15 mouse cellular contexts compared by ENCODE assay signal in genomic region chr4:22392777-22393473, GRCm38 (mm10). TPM values are rescaled to one million over a fixed set of nuclear protein-coding genes. Genes with fewer than 3 reads are reported as not detected.
DNase-seq lines count a peak whose midpoint lies in the region; ATAC-seq and TF ChIP-seq lines count a peak whose summit lies in the region.
"Had no signal": no experiment of that assay in that cellular context is flagged by ENCODE, and none has a peak within 500 bp of the region (broad histone marks: within the 10 kb centered on the region; RNA-seq: fewer than 3 reads in every experiment).

No protein-coding gene starts in this region.

- no peak overlapping the region for H3K4me2 ChIP-seq in midbrain, embryonic 12.5 days (replicated peaks)
- H3K4me2 ChIP-seq in forebrain, postnatal 0 days (ENCODE audit: low read depth), result peak overlapping the region; percentile 11
- H3K4me2 ChIP-seq in midbrain, embryonic 14.5 days (ENCODE audit: low read length), result no peak overlapping the region
- H3K4me2 ChIP-seq in intestine, embryonic 16.5 days (ENCODE audit: low read depth, low read length), result no peak overlapping the region
- H3K4me2 ChIP-seq: liver, embryonic 15.5 days; neural tube, embryonic 13.5 days had no signal

- 68% methylated on average over 13 of the region's 13 CpGs for WGBS in midbrain, embryonic 12.5 days
- WGBS in midbrain, embryonic 10.5 days, result 85% methylated on average over 13 of the region's 13 CpGs
- WGBS in forebrain, postnatal 0 days, result 38% methylated on average over 13 of the region's 13 CpGs
- WGBS in midbrain, embryonic 14.5 days, result 51% methylated on average over 13 of the region's 13 CpGs
- 70% methylated on average over 13 of the region's 13 CpGs for WGBS in intestine, embryonic 16.5 days

- ATAC-seq in midbrain, embryonic 12.5 days (ENCODE audit: low FRiP score, low read depth), result peak; percentile 52; the same call in 1 of the 2 replicates
- peak; percentile 73 for ATAC-seq in forebrain, postnatal 0 days
- ATAC-seq in midbrain, embryonic 14.5 days (ENCODE audit: low FRiP score, low TSS enrichment), result no peak
- no peak for ATAC-seq in intestine, embryonic 16.5 days

- H3K9ac ChIP-seq in midbrain, embryonic 12.5 days (replicated peaks), result no peak overlapping the region
- no peak overlapping the region for H3K9ac ChIP-seq in forebrain, postnatal 0 days
- no peak overlapping the region for H3K9ac ChIP-seq in midbrain, embryonic 14.5 days (replicated peaks; ENCODE audit: low read length)
- no peak overlapping the region for H3K9ac ChIP-seq in intestine, embryonic 16.5 days (ENCODE audit: low read depth, low read length)
- H3K9ac ChIP-seq: liver, embryonic 15.5 days; neural tube, embryonic 13.5 days had no signal

- H3K27ac ChIP-seq in midbrain, embryonic 12.5 days (replicated peaks), result no peak overlapping the region; the same call in 1 of the 2 replicates
- no peak overlapping the region for H3K27ac ChIP-seq in midbrain, embryonic 10.5 days (replicated peaks)
- no peak overlapping the region for H3K27ac ChIP-seq in forebrain, postnatal 0 days (ENCODE audit: low read depth, low read length)
- no peak overlapping the region; the same call in 1 of the 2 replicates for H3K27ac ChIP-seq in midbrain, embryonic 14.5 days (replicated peaks; ENCODE audit: low read depth, low read length)
- H3K27ac ChIP-seq in intestine, embryonic 16.5 days (ENCODE audit: low read length), result no peak overlapping the region
- H3K27ac ChIP-seq: heart, adult 2 months; liver, embryonic 15.5 days; neural tube, embryonic 13.5 days had no signal

- TF ChIP-seq CTCF in forebrain, postnatal 0 days (IDR thresholded peaks at IDR 0.05; ENCODE audit: low read depth), result no peak

- H3K4me1 ChIP-seq in midbrain, embryonic 12.5 days, result peaks cover 8% of the 10 kb centered on the region; the same call in 1 of the 2 replicates
- peaks cover 17% of the 10 kb centered on the region for H3K4me1 ChIP-seq in midbrain, embryonic 10.5 days
- H3K4me1 ChIP-seq in forebrain, postnatal 0 days (ENCODE audit: insufficient read depth), result no peaks in the 10 kb centered on the region
- H3K4me1 ChIP-seq in midbrain, embryonic 14.5 days (ENCODE audit: control insufficient read depth, insufficient read depth, low read length), result no peaks in the 10 kb centered on the region; the same call in 1 of the 2 replicates
- no peaks in the 10 kb centered on the region for H3K4me1 ChIP-seq in intestine, embryonic 16.5 days (ENCODE audit: control insufficient read depth, insufficient read depth, low read length)
- H3K4me1 ChIP-seq: liver, embryonic 15.5 days; neural tube, embryonic 13.5 days had no signal

- no peaks in the 10 kb centered on the region for H3K9me3 ChIP-seq in midbrain, embryonic 12.5 days
- no peaks in the 10 kb centered on the region for H3K9me3 ChIP-seq in midbrain, embryonic 10.5 days (replicated peaks)
- no peaks in the 10 kb centered on the region for H3K9me3 ChIP-seq in forebrain, postnatal 0 days (ENCODE audit: low read length)
- no peaks in the 10 kb centered on the region for H3K9me3 ChIP-seq in midbrain, embryonic 14.5 days (ENCODE audit: control insufficient read depth, low read length)
- H3K9me3 ChIP-seq in intestine, embryonic 16.5 days (ENCODE audit: control insufficient read depth, low read length), result no peaks in the 10 kb centered on the region
- H3K9me3 ChIP-seq: liver, embryonic 15.5 days; megakaryocyte, embryonic 14.5 days; neural tube, embryonic 13.5 days had no signal

- no peaks in the 10 kb centered on the region for H3K27me3 ChIP-seq in midbrain, embryonic 12.5 days
- H3K27me3 ChIP-seq in midbrain, embryonic 10.5 days (ENCODE audit: low read depth, poor library complexity, severe bottlenecking), result no peaks in the 10 kb centered on the region
- no peaks in the 10 kb centered on the region for H3K27me3 ChIP-seq in forebrain, postnatal 0 days (ENCODE audit: insufficient read depth, low read length)
- no peaks in the 10 kb centered on the region for H3K27me3 ChIP-seq in midbrain, embryonic 14.5 days (ENCODE audit: control insufficient read depth, insufficient read depth, low read length)
- H3K27me3 ChIP-seq in intestine, embryonic 16.5 days (replicated peaks; ENCODE audit: control insufficient read depth, insufficient read depth, low read length), result no peaks in the 10 kb centered on the region
- H3K27me3 ChIP-seq: liver, embryonic 15.5 days; megakaryocyte, embryonic 14.5 days; neural tube, embryonic 13.5 days had no signal

- no peaks in the 10 kb centered on the region for H3K36me3 ChIP-seq in midbrain, embryonic 12.5 days
- H3K36me3 ChIP-seq in midbrain, embryonic 10.5 days, result peaks cover 6% of the 10 kb centered on the region
- H3K36me3 ChIP-seq in forebrain, postnatal 0 days (ENCODE audit: insufficient read depth), result no peaks in the 10 kb centered on the region; the same call in 1 of the 2 replicates
- H3K36me3 ChIP-seq in midbrain, embryonic 14.5 days (ENCODE audit: control insufficient read depth, insufficient read depth, low read length), result no peaks in the 10 kb centered on the region
- no peaks in the 10 kb centered on the region for H3K36me3 ChIP-seq in intestine, embryonic 16.5 days (ENCODE audit: control insufficient read depth, insufficient read depth, low read length)
- H3K36me3 ChIP-seq: liver, embryonic 15.5 days had no signal

- H3K4me3 ChIP-seq in midbrain, embryonic 12.5 days, result no peak overlapping the region
- H3K4me3 ChIP-seq in midbrain, embryonic 10.5 days, result no peak overlapping the region
- H3K4me3 ChIP-seq in forebrain, postnatal 0 days (ENCODE audit: low read depth, low read length), result no peak overlapping the region
- H3K4me3 ChIP-seq in midbrain, embryonic 14.5 days (replicated peaks; ENCODE audit: low read depth, low read length), result no peak overlapping the region
- H3K4me3 ChIP-seq in intestine, embryonic 16.5 days (ENCODE audit: low read length), result no peak overlapping the region
- H3K4me3 ChIP-seq: heart, adult 2 months; liver, embryonic 15.5 days; megakaryocyte, embryonic 14.5 days; neural tube, embryonic 13.5 days had no signal

- no peak for DNase-seq in midbrain, embryonic 10.5 days (ENCODE audit: low spot score)
- peak; percentile 68 for DNase-seq in brain, adult 2 months (ENCODE audit: low read depth, low spot score)
- peak; percentile 35 for DNase-seq in forebrain, postnatal 0 days
- DNase-seq in midbrain, embryonic 14.5 days, result peak; percentile 59
- DNase-seq in embryo, embryonic 9.5 days (ENCODE audit: extremely low spot score), result no peak
- no peak for DNase-seq in layer of hippocampus, postnatal 10 days (ENCODE audit: low spot score in 2 of 2)
- DNase-seq: heart, adult 2 months; heart, postnatal 36 days; spleen, adult 18-20 months; thymus, postnatal 4 days had no signal

RNA-seq across cellular contexts. Expression of gene Fbxl4, which starts 35.6 kb away (rescaled TPM):
- 11.6 and 11.9 TPM in 2 replicates for polyA plus RNA-seq in midbrain, embryonic 12.5 days (2016; fragmentation: Nextera tagmentation; extraction: Ambion mirVana)
- 6.2 and 8.6 TPM in 2 replicates for polyA plus RNA-seq in midbrain, embryonic 10.5 days (2016; fragmentation: Nextera tagmentation; extraction: Ambion mirVana)
- 26.0 and 26.7 TPM in 2 replicates for total RNA-seq in forebrain, postnatal 0 days (2014; rRNA removed)
- 10.9 and 13.7 TPM in 2 replicates for polyA plus RNA-seq in forebrain, postnatal 0 days (2015; fragmentation: Nextera tagmentation; extraction: Ambion mirVana)
- 15.7 and 20.0 TPM in 2 replicates for polyA plus RNA-seq in midbrain, embryonic 14.5 days (2014; fragmentation: Nextera tagmentation; extraction: Ambion mirVana)
- polyA plus RNA-seq in intestine, embryonic 16.5 days (2015; fragmentation: Nextera tagmentation; extraction: Ambion mirVana), result 13.7 and 15.7 TPM in 2 replicates
- total RNA-seq in layer of hippocampus, postnatal 10 days (2021), result 10 to 100 TPM; 13.2 to 13.7 TPM

Comparison
In these comparisons a context has a peak if more than half of its experiments do, and no peak if none do; other contexts are left out.
1. ATAC-seq: peak in midbrain, embryonic 12.5 days (single experiment) and forebrain, postnatal 0 days (single experiment); none in midbrain, embryonic 14.5 days (single experiment) and intestine, embryonic 16.5 days (single experiment).
2. DNase-seq: peak in brain, adult 2 months (single experiment), forebrain, postnatal 0 days (single experiment) and midbrain, embryonic 14.5 days (single experiment); none in midbrain, embryonic 10.5 days (single experiment), embryo, embryonic 9.5 days (single experiment) and layer of hippocampus, postnatal 10 days (0 of 2).